Mouse (Mus musculus): ENCODE results near the gene Akap7.
"Not testable (repeated sequence)": the region's sequence is repeated elsewhere in the genome, so short reads cannot be mapped to it uniquely, and the experiment has no call there.

Gene Akap7

GRCm38 (mm10) chr10:25253006-25253405 is 54.7 kb downstream of the Akap7 start:
- DNase-seq = no peak

- DNase-seq = peak in 1 of 2 experiments; percentile 45
Measured at GRCm38 (mm10) chr10:25250108-25250507, 57.6 kb downstream of the Akap7 start.

- no peak for DNase-seq
Measured at GRCm38 (mm10) chr10:25246173-25246572, 61.5 kb downstream of the Akap7 start.

- DNase-seq = peak in 1 of 2 experiments; percentile 21
Measured at GRCm38 (mm10) chr10:25239156-25239555, 68.5 kb downstream of the Akap7 start.

GRCm38 (mm10) chr10:25234080-25234479 is 73.6 kb downstream of the Akap7 start:
- no peak for DNase-seq

GRCm38 (mm10) chr10:25232700-25233099 is 75.0 kb downstream of the Akap7 start:
- no peak for DNase-seq

- DNase-seq = no peak
Measured at GRCm38 (mm10) chr10:25231358-25231757, 76.3 kb downstream of the Akap7 start.

GRCm38 (mm10) chr10:25224371-25224770 is 83.3 kb downstream of the Akap7 start:
- DNase-seq = no peak

- no peak for DNase-seq
Measured at GRCm38 (mm10) chr10:25220754-25221153, 86.9 kb downstream of the Akap7 start.

GRCm38 (mm10) chr10:25219901-25220495 is 87.7 kb downstream of the Akap7 start:
- no peak for DNase-seq

- peak in 1 of 2 experiments; percentile 41 for DNase-seq
Measured at GRCm38 (mm10) chr10:25219220-25219628, 88.4 kb downstream of the Akap7 start.

- no peak for DNase-seq
Measured at GRCm38 (mm10) chr10:25218746-25219145, 88.9 kb downstream of the Akap7 start.

- DNase-seq = no peak
Measured at GRCm38 (mm10) chr10:25215977-25216376, 91.7 kb downstream of the Akap7 start.

GRCm38 (mm10) chr10:25213716-25214115 is 94.0 kb downstream of the Akap7 start:
- no peak for DNase-seq

GRCm38 (mm10) chr10:25208619-25209018 is 99.1 kb downstream of the Akap7 start:
- DNase-seq = no peak

- no peak for DNase-seq
Measured at GRCm38 (mm10) chr10:25207866-25208265, 99.8 kb downstream of the Akap7 start.

- no peak for DNase-seq
Measured at GRCm38 (mm10) chr10:25200691-25201090, 107.0 kb downstream of the Akap7 start.

GRCm38 (mm10) chr10:25199510-25200353 is 107.9 kb downstream of the Akap7 start:
- peak; percentile 10 to 12 for DNase-seq

GRCm38 (mm10) chr10:25198575-25198974 is 109.1 kb downstream of the Akap7 start:
- DNase-seq = no peak

GRCm38 (mm10) chr10:25198048-25198447 is 109.6 kb downstream of the Akap7 start:
- DNase-seq = no peak

- no peak for DNase-seq
Measured at GRCm38 (mm10) chr10:25192180-25193073, 115.2 kb downstream of the Akap7 start.

GRCm38 (mm10) chr10:25191166-25191565 is 116.5 kb downstream of the Akap7 start:
- DNase-seq = no peak

- DNase-seq = not testable (repeated sequence)
Measured at GRCm38 (mm10) chr10:25186240-25186639, 121.4 kb downstream of the Akap7 start.
